Mouse (Mus musculus) forebrain, embryonic 10.5 days (tissue): ENCODE data around the gene Ankrd54. TPM values are rescaled to one million over a fixed set of nuclear protein-coding genes. Genes with fewer than 3 reads are reported as not detected.

Experiments
- DNase-seq: peaks from one replicate; pipeline ENCODE4 v3.0.0-alpha.2; 2017; ENCODE audit warnings: low spot score; ENCODE audit errors: extremely low spot score
- H3K27ac ChIP-seq: fragments of 300-500 bp; sonication (generic); 2 replicates; pipeline ENCODE4 v1.5.1; 2016; ENCODE audit warnings: mild to moderate bottlenecking
- H3K27me3 ChIP-seq: fragments of 300-500 bp; sonication (generic); 2 replicates; pipeline ENCODE4 v1.6.1; 2016; ENCODE audit warnings: mild to moderate bottlenecking; ENCODE audit not compliant: poor library complexity, severe bottlenecking
- H3K36me3 ChIP-seq: fragments of 300-500 bp; sonication (generic); replicated peaks from 2 replicates; pipeline ENCODE4 v1.6.1; 2016; ENCODE audit warnings: mild to moderate bottlenecking, moderate library complexity
- H3K4me1 ChIP-seq: fragments of 300-500 bp; sonication (generic); 2 replicates; pipeline ENCODE4 v1.6.1; 2016
- H3K4me3 ChIP-seq: fragments of 300-500 bp; sonication (generic); 2 replicates; pipeline ENCODE4 v1.5.1; 2016; ENCODE audit warnings: mild to moderate bottlenecking, moderate library complexity
- H3K9me3 ChIP-seq: fragments of 300-500 bp; sonication (generic); 2 replicates; pipeline ENCODE4 v1.6.1; 2016; ENCODE audit warnings: mild to moderate bottlenecking, moderate library complexity
- WGBS: fragments of 180-500 bp; shearing (Covaris S2); methylation state at CpG from one replicate; pipeline ENCODE4 v1.1.7; 2016; 5-methylcytosine and 5-hydroxymethylcytosine counted together
- polyA plus RNA-seq: library from polyadenylated mRNA; unstranded; fragments of >200 nt; fragmentation: Nextera tagmentation; extraction: Ambion mirVana; gene quantifications from 2 replicates; pipeline ENCODE4 v1.2.1, GENCODE M21; 2016

Gene Ankrd54
- polyA plus RNA-seq, 1 experiment from 2014 or later = 56.0 TPM

DNA sequence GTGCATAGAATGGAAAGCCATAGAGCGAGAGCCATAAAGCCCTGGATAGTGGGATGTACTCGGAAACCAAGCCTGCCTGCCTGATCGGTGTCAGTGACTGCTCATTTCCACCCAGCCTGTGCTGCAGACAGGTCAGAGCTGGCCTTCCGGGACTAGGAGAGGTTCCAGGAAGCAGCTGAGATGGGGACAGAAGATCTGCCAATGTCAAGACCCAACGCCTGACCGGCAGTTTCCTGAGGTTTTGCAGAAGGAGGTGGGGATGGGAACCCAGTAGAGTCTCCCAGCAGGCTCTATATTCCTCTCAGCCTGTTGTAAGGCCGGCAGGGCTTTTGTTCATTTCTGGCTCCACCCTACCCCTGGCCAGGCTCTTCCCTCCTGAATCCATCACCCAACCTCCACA is 36.2 kb upstream of the Ankrd54 start:
- H3K4me1 ChIP-seq = peaks cover 43% of the 10 kb centered on the region
- no peak overlapping the region for H3K4me3 ChIP-seq
- no peaks in the 10 kb centered on the region for H3K9me3 ChIP-seq
- DNase-seq = no peak
- H3K27ac ChIP-seq = 0 out of 2 replicates have a peak overlapping the region, but pooled peaks have one; percentile 21
- no peaks in the 10 kb centered on the region for H3K27me3 ChIP-seq
- H3K36me3 ChIP-seq = peaks cover 29% of the 10 kb centered on the region
- WGBS = 58% methylated on average over 7 of the region's 7 CpGs

DNA sequence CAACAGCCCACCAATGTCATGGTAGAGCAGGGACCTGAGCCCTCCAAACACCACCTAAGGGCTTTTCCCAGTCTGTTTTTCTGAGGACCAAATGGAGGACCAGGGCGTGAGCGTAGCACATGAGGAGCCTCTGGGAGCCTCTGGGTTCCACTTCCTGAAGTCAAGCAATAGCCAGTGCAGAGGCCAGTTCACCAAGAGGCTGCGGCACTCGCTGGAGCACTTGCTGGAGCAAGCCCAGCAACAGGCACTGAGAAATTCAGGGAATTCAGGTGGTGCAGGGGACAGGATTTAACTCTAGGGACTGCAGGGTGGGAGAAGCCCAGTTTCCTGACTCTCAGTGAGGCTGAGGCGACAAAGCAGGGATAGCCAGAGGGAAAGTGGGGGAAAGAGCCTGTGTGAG is 35.5 kb upstream of the Ankrd54 start:
- Histone ChIP-seq H3K9me3 (no peaks in the 10 kb centered on the region), H3K36me3 (peaks cover 35% of the 10 kb centered on the region), H3K27ac (no peak overlapping the region), H3K4me1 (peaks cover 43% of the 10 kb centered on the region), H3K27me3 (no peaks in the 10 kb centered on the region), H3K4me3 (no peak overlapping the region)
- DNase-seq = no peak
- WGBS = 72% methylated on average over 5 of the region's 5 CpGs

DNA sequence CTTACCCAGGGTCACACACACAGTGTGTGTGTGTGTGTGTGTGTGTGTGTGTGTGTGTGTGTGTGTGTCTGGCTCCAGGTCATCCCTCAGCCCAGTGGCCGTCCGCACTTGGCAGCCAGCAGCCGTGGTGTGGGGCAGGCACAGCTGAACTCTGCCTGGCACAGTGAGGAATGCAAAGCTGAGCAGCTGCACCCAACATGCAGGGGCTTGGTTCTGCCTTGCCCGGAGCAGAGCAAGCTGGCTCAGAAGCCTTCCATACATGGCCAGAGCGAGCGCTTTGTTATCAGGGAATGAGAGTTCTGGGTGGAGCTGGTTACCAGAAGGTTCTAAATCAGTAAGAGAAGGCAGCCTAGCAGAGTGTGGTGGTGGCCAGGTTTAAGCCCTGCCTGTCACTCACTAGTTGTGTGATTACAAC is 34.9 kb upstream of the Ankrd54 start:
- peak overlapping the region; percentile 30; the same call in 1 of the 2 replicates for H3K27ac ChIP-seq
- peaks cover 43% of the 10 kb centered on the region for H3K4me1 ChIP-seq
- no peak overlapping the region; the same call in 1 of the 2 replicates for H3K4me3 ChIP-seq
- 69% methylated on average over 6 of the region's 6 CpGs for WGBS
- DNase-seq = no peak
- no peaks in the 10 kb centered on the region for H3K9me3 ChIP-seq
- peaks cover 41% of the 10 kb centered on the region for H3K36me3 ChIP-seq
- no peaks in the 10 kb centered on the region for H3K27me3 ChIP-seq

- H3K9me3 ChIP-seq = no peaks in the 10 kb centered on the region
- no peaks in the 10 kb centered on the region for H3K27me3 ChIP-seq
- H3K4me3 ChIP-seq = no peak overlapping the region
- H3K27ac ChIP-seq = no peak overlapping the region
- DNase-seq = no peak
- 44% methylated on average over 2 of the region's 2 CpGs for WGBS
- H3K36me3 ChIP-seq = peaks cover 46% of the 10 kb centered on the region
- peaks cover 43% of the 10 kb centered on the region for H3K4me1 ChIP-seq
These were observed 34.4 kb upstream of the Ankrd54 start for GRCm38 (mm10) chr15:79097135-79097534.

DNA sequence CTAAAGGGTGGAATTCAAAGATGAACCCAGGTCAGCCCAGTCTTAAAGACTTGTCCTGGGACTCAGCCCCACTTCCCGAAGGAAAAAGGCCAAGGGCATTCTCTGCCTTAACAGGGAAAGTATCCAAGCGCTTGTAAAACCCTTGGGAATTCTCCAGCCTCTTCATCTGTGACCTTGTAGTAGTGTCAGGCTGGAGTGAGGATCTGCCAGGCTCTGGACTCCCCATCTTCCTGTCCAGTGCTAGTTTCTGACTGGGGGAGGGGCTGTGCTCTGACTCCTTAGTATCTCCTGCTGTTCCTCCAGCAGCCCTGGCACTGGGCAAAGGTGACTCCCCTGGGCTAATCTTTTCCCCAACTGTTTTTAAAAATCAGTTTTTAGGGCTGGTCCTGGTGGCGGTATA is 33.9 kb upstream of the Ankrd54 start:
- H3K4me1 ChIP-seq = peaks cover 39% of the 10 kb centered on the region
- H3K27me3 ChIP-seq = no peaks in the 10 kb centered on the region
- H3K27ac ChIP-seq = no peak overlapping the region
- H3K9me3 ChIP-seq = no peaks in the 10 kb centered on the region
- peaks cover 52% of the 10 kb centered on the region for H3K36me3 ChIP-seq
- H3K4me3 ChIP-seq = no peak overlapping the region
- WGBS = 78% methylated on average over 3 of the region's 3 CpGs
- no peak for DNase-seq

GRCm38 (mm10) chr15:79095483-79095882 is 32.8 kb upstream of the Ankrd54 start:
- WGBS = 93% methylated on average over 5 of the region's 5 CpGs
- no peak for DNase-seq
- H3K27ac ChIP-seq = no peak overlapping the region
- H3K4me3 ChIP-seq = no peak overlapping the region
- peaks cover 63% of the 10 kb centered on the region for H3K36me3 ChIP-seq
- H3K9me3 ChIP-seq = no peaks in the 10 kb centered on the region
- peaks cover 32% of the 10 kb centered on the region for H3K4me1 ChIP-seq
- H3K27me3 ChIP-seq = no peaks in the 10 kb centered on the region

DNA sequence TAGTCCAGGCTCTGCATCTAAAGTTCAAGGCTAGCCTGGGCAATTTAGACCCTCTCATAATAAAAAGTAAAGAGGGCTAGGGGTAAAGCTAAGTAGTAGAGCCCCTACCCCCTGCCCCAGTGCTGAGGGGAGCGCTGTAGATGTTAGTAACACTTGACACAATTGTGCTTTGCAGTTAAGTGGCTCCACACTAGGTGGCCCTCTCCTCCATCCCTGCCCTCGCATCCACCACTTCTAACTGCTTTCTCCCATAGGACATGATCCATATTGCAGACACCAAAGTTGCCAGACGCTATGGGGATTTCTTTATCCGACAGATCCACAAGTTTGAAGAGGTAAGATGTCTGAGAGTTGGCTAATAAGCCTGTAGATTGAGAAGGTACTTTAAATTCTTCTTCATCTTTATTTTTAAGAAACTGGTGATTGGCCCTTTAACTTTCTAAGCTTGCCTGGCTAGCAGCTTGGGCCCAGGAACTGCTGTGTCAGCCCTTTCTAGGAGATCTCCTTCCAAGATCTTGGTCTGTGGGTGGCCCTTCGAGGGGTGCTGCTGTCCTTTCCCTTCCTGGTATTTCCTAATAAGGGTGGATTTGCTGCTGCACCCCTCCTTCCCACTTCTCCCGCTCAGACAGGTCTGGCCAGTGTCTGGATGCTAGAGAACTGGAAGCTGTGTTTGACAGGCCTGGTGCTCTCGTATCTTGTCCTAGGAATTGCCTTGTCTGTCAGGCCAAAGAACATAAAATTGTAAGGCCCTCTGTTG is 30.6 kb upstream of the Ankrd54 start:
- 79% methylated on average over 7 of the region's 7 CpGs for WGBS
- no peaks in the 10 kb centered on the region for H3K9me3 ChIP-seq
- DNase-seq = no peak
- H3K27me3 ChIP-seq = no peaks in the 10 kb centered on the region
- peaks cover 85% of the 10 kb centered on the region for H3K36me3 ChIP-seq
- H3K4me1 ChIP-seq = peaks cover 17% of the 10 kb centered on the region
- no peak overlapping the region for H3K27ac ChIP-seq
- H3K4me3 ChIP-seq = no peak overlapping the region

DNA sequence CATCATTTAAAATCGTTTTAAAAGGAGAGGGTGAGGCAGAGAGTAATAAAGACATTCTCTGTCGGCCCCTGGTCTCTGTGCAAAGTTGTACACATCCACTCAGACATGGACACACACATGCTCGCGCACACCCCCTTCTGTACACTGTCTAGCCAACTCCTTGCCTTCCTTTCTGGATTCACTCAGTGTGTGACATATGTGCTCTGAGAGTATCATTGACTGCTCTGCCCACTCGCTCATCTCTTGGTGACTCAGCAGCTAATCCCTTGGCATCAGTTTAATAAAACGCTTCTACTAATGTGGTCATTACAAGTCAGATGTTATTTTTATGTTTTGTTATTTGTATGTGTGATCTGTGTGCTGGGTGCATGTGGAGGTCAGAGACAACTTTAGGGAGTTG is 29.6 kb upstream of the Ankrd54 start:
- Histone ChIP-seq H3K27ac (no peak overlapping the region), H3K27me3 (no peaks in the 10 kb centered on the region), H3K36me3 (peaks cover 93% of the 10 kb centered on the region), H3K4me3 (no peak overlapping the region), H3K9me3 (no peaks in the 10 kb centered on the region), H3K4me1 (peaks cover 7% of the 10 kb centered on the region)
- WGBS = 92% methylated on average over 6 of the region's 6 CpGs
- no peak for DNase-seq

DNA sequence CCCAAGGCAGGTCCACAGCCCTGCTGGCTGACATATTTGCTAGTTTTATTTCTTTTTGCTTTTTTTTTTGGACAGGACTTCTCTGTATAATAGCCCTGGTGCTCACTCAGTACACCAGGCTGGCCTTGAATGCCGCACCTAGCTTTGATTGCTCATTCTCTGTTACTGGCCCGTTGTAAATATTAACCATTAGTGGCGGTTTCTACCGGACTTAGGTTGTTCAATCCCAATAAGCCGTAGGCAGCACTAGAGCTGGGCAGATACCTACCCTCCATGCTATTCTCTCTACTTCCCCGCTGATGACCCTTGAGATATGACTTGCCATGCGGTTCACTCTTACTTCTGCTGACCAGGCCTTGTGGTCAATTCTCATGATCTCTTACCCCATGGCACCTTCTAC is 16.9 kb upstream of the Ankrd54 start:
- Histone ChIP-seq H3K4me3 (no peak overlapping the region), H3K9me3 (no peaks in the 10 kb centered on the region), H3K27ac (no peak overlapping the region), H3K4me1 (peaks cover 19% of the 10 kb centered on the region), H3K27me3 (no peaks in the 10 kb centered on the region), H3K36me3 (peaks cover 84% of the 10 kb centered on the region)
- DNase-seq = no peak
- 96% methylated on average over 7 of the region's 7 CpGs for WGBS

DNA sequence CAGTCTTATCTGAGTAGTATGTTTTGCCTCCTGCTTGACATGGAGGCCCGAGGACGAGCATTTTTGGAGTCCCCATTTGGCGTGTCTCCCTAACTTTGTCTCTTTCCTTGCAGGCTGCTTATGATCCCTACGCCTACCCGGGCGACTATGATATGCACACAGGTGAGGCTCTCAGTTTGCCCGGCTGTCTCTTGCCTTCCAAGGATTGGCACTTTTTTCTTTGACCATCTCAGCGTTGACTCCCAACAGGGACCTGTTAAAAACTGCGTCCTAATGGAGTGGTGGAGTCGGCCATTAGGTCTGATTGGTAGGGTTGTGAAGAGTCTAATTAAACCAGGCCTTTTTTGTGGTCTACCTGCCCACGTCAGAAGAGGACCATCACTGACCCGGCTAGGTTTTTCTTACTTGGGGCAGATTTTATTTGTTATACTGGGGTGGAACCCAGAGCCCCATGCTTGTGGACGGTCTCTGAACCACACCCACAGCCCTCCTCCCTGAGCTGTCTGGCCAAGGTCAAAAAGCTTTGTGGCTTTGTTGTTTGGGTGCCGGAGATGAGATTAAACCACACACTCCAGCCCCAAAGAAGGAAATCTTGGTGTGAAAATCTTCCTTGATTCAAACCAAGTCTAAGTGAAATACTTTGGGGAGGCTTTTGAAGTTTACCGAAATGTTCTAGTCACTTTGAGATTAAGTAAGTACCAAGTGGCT is 13.1 kb upstream of the Ankrd54 start:
- H3K4me3 ChIP-seq = peak overlapping the region; percentile 95
- peaks cover 28% of the 10 kb centered on the region for H3K4me1 ChIP-seq
- H3K9me3 ChIP-seq = no peaks in the 10 kb centered on the region
- H3K36me3 ChIP-seq = peaks cover 46% of the 10 kb centered on the region
- 39% methylated on average over 15 of the region's 15 CpGs for WGBS
- no peaks in the 10 kb centered on the region for H3K27me3 ChIP-seq
- peak overlapping the region; percentile 89 for H3K27ac ChIP-seq
- no peak for DNase-seq

- DNase-seq = peak; percentile 90
- Histone ChIP-seq H3K4me1 (peaks cover 28% of the 10 kb centered on the region), H3K27me3 (no peaks in the 10 kb centered on the region), H3K9me3 (no peaks in the 10 kb centered on the region), H3K27ac (peak within 1 kb of the TSS; percentile 89), H3K36me3 (peaks cover 39% of the 10 kb centered on the region), H3K4me3 (peak within 1 kb of the TSS; percentile 95)
- WGBS = under 1% methylated on average over 49 of the region's 49 CpGs
These were observed 12.3 kb upstream of the Ankrd54 start, which contains the start of gene Eif3l for GRCm38 (mm10) chr15:79074913-79075532. Gene Eif3l, plus strand, starts transcription at chr15:79075179.

DNA sequence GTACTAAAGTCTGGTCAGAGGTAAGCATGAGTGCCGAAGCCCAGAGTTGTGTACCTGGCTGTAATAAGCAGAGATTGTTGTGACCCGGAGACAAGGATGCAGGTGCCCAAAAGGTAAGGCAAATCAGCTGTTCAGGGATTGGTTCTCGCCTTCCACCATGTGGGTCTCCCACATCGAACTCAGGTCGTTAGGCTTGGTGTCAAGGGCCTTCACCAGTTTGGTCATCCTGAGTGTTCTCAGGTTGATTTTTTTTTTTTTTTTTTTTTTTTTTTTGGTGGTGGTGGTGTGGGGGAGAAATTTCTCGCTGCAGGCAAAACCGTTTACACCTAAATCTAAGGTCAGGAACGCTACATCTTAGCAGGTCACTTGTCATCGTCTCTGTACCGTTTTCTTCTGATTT is 11.8 kb upstream of the Ankrd54 start:
- Histone ChIP-seq H3K27ac (peak overlapping the region; percentile 89), H3K4me1 (peaks cover 28% of the 10 kb centered on the region), H3K36me3 (peaks cover 33% of the 10 kb centered on the region), H3K27me3 (no peaks in the 10 kb centered on the region; the same call in 1 of the 2 replicates), H3K9me3 (no peaks in the 10 kb centered on the region), H3K4me3 (peak overlapping the region; percentile 95)
- no peak for DNase-seq
- 40% methylated on average over 10 of the region's 10 CpGs for WGBS

DNA sequence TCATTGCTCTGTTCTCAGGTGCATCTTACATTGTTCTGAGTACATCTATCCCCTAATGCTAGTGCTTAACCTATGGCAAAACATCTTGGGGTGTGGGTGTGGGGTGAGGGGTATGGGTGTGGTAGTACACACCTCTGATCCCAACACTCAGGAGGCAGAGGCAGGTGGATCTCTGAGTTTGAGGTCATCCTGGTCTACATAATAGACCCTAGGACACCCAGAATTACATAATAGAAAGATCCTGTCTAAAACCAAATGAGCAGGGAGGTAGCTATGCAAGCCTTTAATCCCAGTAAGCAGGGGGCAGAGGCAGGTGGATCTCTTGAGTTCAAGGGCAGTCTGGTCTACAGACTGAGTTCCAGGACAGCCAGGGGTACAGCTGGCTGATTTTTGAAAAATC is 11.1 kb upstream of the Ankrd54 start:
- no peaks in the 10 kb centered on the region; the same call in 1 of the 2 replicates for H3K27me3 ChIP-seq
- no peak overlapping the region for H3K4me3 ChIP-seq
- no peak for DNase-seq
- no peak overlapping the region for H3K27ac ChIP-seq
- no peaks in the 10 kb centered on the region for H3K9me3 ChIP-seq
- peaks cover 26% of the 10 kb centered on the region for H3K36me3 ChIP-seq
- H3K4me1 ChIP-seq = peaks cover 28% of the 10 kb centered on the region
